Mouse (Mus musculus): Measurements from ENCODE around the gene Naip2. TPM values are rescaled to one million over a fixed set of nuclear protein-coding genes. Genes with fewer than 3 reads are reported as not detected.
A peak's percentile ranks its signal among the peaks of the same experiment; 100 is the strongest.

Naip2 gene
- total and polyA plus RNA-seq, 3 experiments, result 2.4 to 4.0 TPM; not detected in 1

- peak; percentile 59 to 77 for TF ChIP-seq EP300 (IDR thresholded peaks at IDR 0.05; ENCODE audit: low read depth in 1 of 2, low read length in 2 of 2)
Measured at GRCm38 (mm10) chr13:100098808-100099207, 103.1 kb downstream of the Naip2 start (continued).

Other genes with a start within 250 kb of the Naip2 start
- gene Mccc2, start 186.5 kb downstream of the Naip2 start, total RNA-seq (2012; rRNA removed), result 20.5 and 22.6 TPM in 2 replicates
- 10 to 100 TPM in 1 of 2 experiments, not detected in 1; 28.7 TPM for gene Mccc2, start 186.5 kb downstream of the Naip2 start, polyA plus RNA-seq (2012; ENCODE audit: insufficient read depth in 1 of 2, insufficient read length in 2 of 2, low read depth in 1 of 2, low replicate concordance in 2 of 2, missing spikeins in 1 of 2)
- 23.3 and 27.2 TPM in 2 replicates for gene Bdp1, start 98.0 kb downstream of the Naip2 start, total RNA-seq (2012; rRNA removed)
- 10 to 100 TPM; 19.7 to 73.2 TPM for gene Bdp1, start 98.0 kb downstream of the Naip2 start, polyA plus RNA-seq (2012; ENCODE audit: insufficient read depth in 1 of 2, insufficient read length in 2 of 2, low read depth in 1 of 2, low replicate concordance in 2 of 2, missing spikeins in 1 of 2)
- 26.4 and 36.8 TPM in 2 replicates for gene Serf1, start 94.1 kb downstream of the Naip2 start, total RNA-seq (2012; rRNA removed)
- gene Serf1, start 94.1 kb downstream of the Naip2 start, polyA plus RNA-seq (2012; ENCODE audit: insufficient read depth in 1 of 2, insufficient read length in 2 of 2, low read depth in 1 of 2, low replicate concordance in 2 of 2, missing spikeins in 1 of 2), result 10 to 100 TPM in 1 of 2 experiments, not detected in 1; 57.6 TPM
- gene Smn1, start 77.2 kb downstream of the Naip2 start, total RNA-seq (2012; rRNA removed), result 47.5 and 49.0 TPM in 2 replicates
- 100 to 1,000 TPM in 1 of 2 experiments, not detected in 1; 124 TPM for gene Smn1, start 77.2 kb downstream of the Naip2 start, polyA plus RNA-seq (2012; ENCODE audit: insufficient read depth in 1 of 2, insufficient read length in 2 of 2, low read depth in 1 of 2, low replicate concordance in 2 of 2, missing spikeins in 1 of 2)
- under 0.01 and 0.07 TPM in 2 replicates for gene Naip5, start 44.2 kb upstream of the Naip2 start, total RNA-seq (2012; rRNA removed)
- under 1 TPM in 1 of 2 experiments, not detected in 1; 0.29 TPM for gene Naip5, start 44.2 kb upstream of the Naip2 start, polyA plus RNA-seq (2012; ENCODE audit: insufficient read depth in 1 of 2, insufficient read length in 2 of 2, low read depth in 1 of 2, low replicate concordance in 2 of 2, missing spikeins in 1 of 2)
- gene Naip6, start 115.6 kb upstream of the Naip2 start, total RNA-seq (2012; rRNA removed), result 0.10 and 0.12 TPM in 2 replicates
- under 1 TPM in 1 of 2 experiments, not detected in 1; 0.78 TPM for gene Naip6, start 115.6 kb upstream of the Naip2 start, polyA plus RNA-seq (2012; ENCODE audit: insufficient read depth in 1 of 2, insufficient read length in 2 of 2, low read depth in 1 of 2, low replicate concordance in 2 of 2, missing spikeins in 1 of 2)

Measured in MEL (cell line).